Mouse (Mus musculus) kidney, adult 2 months (tissue): Measurements from ENCODE around the gene Eps15.

Source experiments
- CTCF ChIP-seq: fragments of 200-500 bp; conservative IDR thresholded peaks from 2 replicates; pipeline ENCODE4 v1.5.1; 2011; ENCODE audit warnings: low read depth, mild to moderate bottlenecking, control low read depth, low read length, moderate library complexity, mixed read lengths; ENCODE audit not compliant: insufficient read depth, insufficient read length
- POLR2A ChIP-seq: fragments of 200-500 bp; IDR thresholded peaks from one replicate; pipeline ENCODE4 v1.6.1; 2011; ENCODE audit warnings: low read depth, low read length, control low read depth

DNA sequence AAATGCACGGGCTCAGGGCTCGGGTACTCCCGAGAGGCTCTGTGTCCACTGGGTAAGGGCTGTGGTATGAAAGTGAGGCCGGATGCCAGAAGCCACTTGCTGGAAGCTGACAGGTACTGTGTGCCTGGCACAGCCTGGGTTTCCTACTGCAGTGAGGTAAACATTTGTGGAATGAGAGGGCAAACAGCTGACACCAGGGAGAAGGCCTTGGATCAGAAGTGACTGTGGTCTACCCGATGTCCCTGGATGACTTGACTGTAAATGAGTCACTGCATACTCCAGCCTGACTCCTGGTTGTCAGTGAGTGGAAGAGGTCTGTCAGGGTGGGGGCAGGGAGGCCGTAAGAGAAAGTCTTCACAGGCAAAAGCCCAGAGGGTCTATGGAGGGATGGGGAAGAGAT, 153.6 kb downstream of the Eps15 start:
- TF ChIP-seq POLR2A (no peak), CTCF (no peak)
